Mouse (Mus musculus): ENCODE measurements at regions not wholly inside any gene's neighbourhood (a gene's known extent, or its start where the extent isn't known, plus 50 kb on each side); places are given as distances from the start of the nearest gene placed in this dataset.

DNA sequence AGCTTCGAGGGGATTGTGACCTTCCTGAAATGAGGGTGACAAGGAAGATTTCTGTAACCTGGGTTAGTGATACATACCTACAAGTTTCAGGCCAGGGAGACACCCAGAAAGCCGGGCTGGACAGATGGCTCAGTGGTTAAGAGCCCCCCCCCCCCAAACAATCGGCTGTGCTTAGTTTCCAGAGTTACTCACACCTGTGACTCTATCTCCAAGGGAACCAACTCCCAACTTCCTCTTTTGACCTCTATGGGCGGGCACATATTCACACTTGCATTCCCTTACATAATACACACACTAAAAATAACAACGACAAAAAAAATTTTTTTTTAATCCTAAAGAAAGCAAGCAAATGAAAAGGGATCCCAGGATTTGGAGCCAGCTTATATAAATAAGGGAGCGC lies 283.0 kb upstream of the Arglu1 start:
- no peak for TF ChIP-seq CTCF (IDR thresholded peaks at IDR 0.05)
- TF ChIP-seq EP300 (IDR thresholded peaks at IDR 0.05; ENCODE audit: insufficient read depth, low read depth, low read length): no peak
- TF ChIP-seq POLR2A (IDR thresholded peaks at IDR 0.05; ENCODE audit: insufficient read depth, low read depth, low read length): no peak

All from heart, adult 2 months (tissue).